Mouse (Mus musculus): ENCODE data around the gene Qrfp.

- no peak for TF ChIP-seq GATA1 (IDR thresholded peaks at IDR 0.05; ENCODE audit: borderline replicate concordance, low read length)
- no peak for TF ChIP-seq FLI1 (IDR thresholded peaks at IDR 0.05; ENCODE audit: low read length)
Observed at GRCm38 (mm10) chr2:31813641-31814040, 3.3 kb upstream of the Qrfp start.
